In the genomic region with DNA sequence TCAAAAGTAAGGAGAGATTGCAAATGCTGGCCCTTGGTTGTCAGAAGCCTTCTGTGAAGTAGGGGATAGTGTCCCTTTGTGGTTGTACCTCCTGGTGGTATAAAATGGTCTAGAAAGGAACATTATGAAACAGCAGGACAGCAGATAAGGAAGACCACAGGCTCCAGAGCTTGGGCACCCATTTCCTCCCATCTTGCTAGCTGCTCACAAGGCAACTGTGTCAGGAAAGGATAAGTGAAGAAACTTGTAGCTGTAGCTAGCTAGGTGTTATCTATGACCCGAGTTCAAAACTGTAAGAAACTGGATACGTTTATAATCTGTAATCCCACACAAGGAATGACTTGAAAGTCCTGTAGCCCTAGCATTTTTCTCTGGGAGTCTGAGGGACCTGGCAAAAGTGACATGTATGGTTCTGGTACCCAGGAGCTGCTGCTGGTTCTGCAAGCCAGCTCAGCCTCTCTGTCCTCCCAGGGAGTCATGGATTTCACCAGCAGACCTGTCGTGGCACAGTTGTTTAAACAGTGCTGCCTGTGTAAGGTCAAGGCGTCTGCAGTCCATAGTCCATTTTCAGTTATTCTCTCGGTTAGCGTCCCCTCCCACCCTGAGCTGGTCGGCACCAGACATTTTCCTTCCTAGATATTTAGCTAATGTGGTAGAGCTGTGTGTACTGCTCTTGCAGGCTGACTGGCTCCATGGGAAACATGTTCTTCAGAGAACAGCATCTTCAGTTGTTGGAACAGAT, we compare ENCODE assay signal across 12 mouse cellular contexts. TPM values are rescaled to one million over a fixed set of nuclear protein-coding genes. Genes with fewer than 3 reads are reported as not detected.
DNase-seq lines count a peak whose midpoint lies in the region; ATAC-seq and TF ChIP-seq lines count a peak whose summit lies in the region.
"Had no signal": no experiment of that assay in that cellular context is flagged by ENCODE, and none has a peak within 500 bp of the region (broad histone marks: within the 10 kb centered on the region; RNA-seq: fewer than 3 reads in every experiment).

No protein-coding gene starts in this region.

- 37% methylated on average over 7 of the region's 7 CpGs for WGBS in heart, postnatal 0 days
- WGBS in liver, postnatal 0 days (ENCODE audit: insufficient replicate concordance) = 17% methylated on average over 7 of the region's 7 CpGs

- no peaks in the 10 kb centered on the region for H3K27me3 ChIP-seq in heart, postnatal 0 days (ENCODE audit: control insufficient read depth, insufficient read depth, low read length)
- H3K27me3 ChIP-seq in liver, postnatal 0 days (ENCODE audit: insufficient read depth, low read length) = no peaks in the 10 kb centered on the region
- H3K27me3 ChIP-seq: embryonic facial prominence, embryonic 15.5 days; midbrain, embryonic 12.5 days had no signal

- DNase-seq in heart, postnatal 0 days (ENCODE audit: low spot score) = no peak
- DNase-seq in heart, adult 11 months = no peak
- peak; percentile 68 for DNase-seq in c-Kit-positive CD71-positive TER-119-negative erythroid progenitor cells, embryonic 14.5 days (ENCODE audit: low read depth)
- peak; percentile 66 for DNase-seq in kidney, adult 9 months
- peak; percentile 28 for DNase-seq in liver, postnatal 0 days
- no peak for DNase-seq in right cerebral cortex, postnatal 25 days
- no peak for DNase-seq in left cerebral cortex, postnatal 10 days (ENCODE audit: extremely low spot score in 1 of 2, low spot score in 2 of 2)
- DNase-seq in ovary, postnatal 36 days (ENCODE audit: low spot score) = no peak
- DNase-seq: thymus, postnatal 14 days had no signal

- intact Hi-C loops in left cerebral cortex, postnatal 10 days (cut with DNase I) = no loop called here

- no peaks in the 10 kb centered on the region; the same call in 1 of the 2 replicates for H3K36me3 ChIP-seq in heart, postnatal 0 days (replicated peaks; ENCODE audit: control insufficient read depth, insufficient read depth, low read length)
- peaks cover 28% of the 10 kb centered on the region for H3K36me3 ChIP-seq in liver, postnatal 0 days (replicated peaks; ENCODE audit: insufficient read depth, low read length)
- H3K36me3 ChIP-seq: embryonic facial prominence, embryonic 15.5 days had no signal

- H3K4me2 ChIP-seq in heart, postnatal 0 days (ENCODE audit: low read depth, low read length) = no peak overlapping the region
- peak overlapping the region; percentile 76 for H3K4me2 ChIP-seq in liver, postnatal 0 days (ENCODE audit: low read depth, low read length)
- H3K4me2 ChIP-seq: embryonic facial prominence, embryonic 15.5 days; midbrain, embryonic 12.5 days had no signal

- no peaks in the 10 kb centered on the region for H3K9me3 ChIP-seq in heart, postnatal 0 days (replicated peaks; ENCODE audit: control insufficient read depth, low read length)
- no peaks in the 10 kb centered on the region for H3K9me3 ChIP-seq in liver, postnatal 0 days (ENCODE audit: low read length)
- H3K9me3 ChIP-seq: embryonic facial prominence, embryonic 15.5 days; midbrain, embryonic 12.5 days had no signal

- TF ChIP-seq EP300 in heart, postnatal 0 days (IDR thresholded peaks at IDR 0.05; ENCODE audit: low read depth) = no peak
- TF ChIP-seq EP300 in liver, postnatal 0 days (IDR thresholded peaks at IDR 0.05; ENCODE audit: low read depth) = peak; percentile 67; the same call in 1 of the 2 replicates

- peaks cover 26% of the 10 kb centered on the region for H3K4me1 ChIP-seq in heart, postnatal 0 days (ENCODE audit: control insufficient read depth, insufficient read depth)
- H3K4me1 ChIP-seq in liver, postnatal 0 days (ENCODE audit: insufficient read depth) = peaks cover 57% of the 10 kb centered on the region

- H3K9ac ChIP-seq in heart, postnatal 0 days (replicated peaks; ENCODE audit: low read depth, low read length) = no peak overlapping the region
- H3K9ac ChIP-seq in liver, postnatal 0 days (replicated peaks) = peak overlapping the region; percentile 56
- H3K9ac ChIP-seq: embryonic facial prominence, embryonic 15.5 days; midbrain, embryonic 12.5 days had no signal

- no peak for ATAC-seq in heart, postnatal 0 days (ENCODE audit: insufficient read depth, low read depth)
- ATAC-seq in liver, postnatal 0 days = peak; percentile 18

- H3K4me3 ChIP-seq in heart, postnatal 0 days (ENCODE audit: low read depth, low read length) = no peak overlapping the region
- H3K4me3 ChIP-seq in liver, postnatal 0 days (ENCODE audit: low read depth, low read length) = peak overlapping the region; percentile 96
- H3K4me3 ChIP-seq: embryonic facial prominence, embryonic 15.5 days; left cerebral cortex, adult 2 months; midbrain, embryonic 12.5 days had no signal

- TF ChIP-seq CTCF in heart, postnatal 0 days (IDR thresholded peaks at IDR 0.05; ENCODE audit: low read depth) = no peak
- TF ChIP-seq CTCF in liver, postnatal 0 days (IDR thresholded peaks at IDR 0.05; ENCODE audit: low read depth) = 0 out of 2 replicates have a peak, but pooled peaks have one; percentile 11

- H3K27ac ChIP-seq in heart, postnatal 0 days (ENCODE audit: low read depth) = 0 out of 2 replicates have a peak overlapping the region, but pooled peaks have one; percentile 63
- H3K27ac ChIP-seq in liver, postnatal 0 days (ENCODE audit: low read depth) = peak overlapping the region; percentile 89
- H3K27ac ChIP-seq: embryonic facial prominence, embryonic 15.5 days; left cerebral cortex, adult 2 months; midbrain, embryonic 12.5 days had no signal

RNA-seq across cellular contexts. Expression of a gene that starts 3.7 kb away (rescaled TPM):
- total RNA-seq in heart, postnatal 0 days (2014; rRNA removed; ENCODE audit: low replicate concordance) = 32.3 and 33.8 TPM in 2 replicates
- polyA plus RNA-seq in heart, postnatal 0 days (2015; fragmentation: Nextera tagmentation; extraction: Ambion mirVana) = 28.8 and 30.1 TPM in 2 replicates
- polyA plus RNA-seq in liver, postnatal 0 days (2015; fragmentation: Nextera tagmentation; extraction: Ambion mirVana) = 33.6 and 37.3 TPM in 2 replicates
- total RNA-seq in left cerebral cortex, postnatal 10 days (2021) = 10 to 100 TPM; 43.8 to 44.0 TPM

Comparison
In these comparisons a context has a peak if more than half of its experiments do, and no peak if none do; other contexts are left out.
1. DNase-seq: peak in c-Kit-positive CD71-positive TER-119-negative erythroid progenitor cells, embryonic 14.5 days (single experiment), kidney, adult 9 months (single experiment) and liver, postnatal 0 days (single experiment); none in heart, postnatal 0 days (single experiment), heart, adult 11 months (single experiment), right cerebral cortex, postnatal 25 days (single experiment), left cerebral cortex, postnatal 10 days (0 of 2) and ovary, postnatal 36 days (single experiment).